Mouse (Mus musculus) cerebellum, adult 9-11 months (tissue): ENCODE measurements around the gene Chaf1a.
"Not testable (repeated sequence)": the region's sequence is repeated elsewhere in the genome, so short reads cannot be mapped to it uniquely, and the experiment has no call there.

ENCODE experiments used
- DNase-seq: peaks from one replicate; pipeline ENCODE4 v3.0.0; 2022

Chaf1a gene

GRCm38 (mm10) chr17:56038583-56039261 lies 1.5 kb upstream of the Chaf1a start:
- peak; percentile 66 for DNase-seq

DNA sequence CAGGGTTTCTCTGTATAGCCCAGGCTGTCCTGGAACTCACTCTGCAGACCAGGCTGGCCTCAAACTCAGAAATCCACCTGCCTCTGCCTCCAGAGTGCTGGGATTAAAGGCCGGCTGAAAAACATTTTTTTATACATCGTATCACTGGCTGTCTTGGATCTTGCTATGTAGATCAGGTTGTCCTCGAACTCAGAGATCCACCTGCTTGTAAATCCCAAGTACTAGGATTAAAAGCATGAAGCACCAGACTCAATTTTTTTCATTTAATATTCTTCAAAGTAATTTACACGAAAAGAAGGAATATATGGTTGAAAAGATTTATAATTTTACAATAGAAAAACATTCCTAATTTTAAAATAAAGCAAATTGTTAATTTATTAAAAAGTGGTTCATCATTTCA lies 894 bp upstream of the Chaf1a start:
- peak; percentile 20 for DNase-seq

DNA sequence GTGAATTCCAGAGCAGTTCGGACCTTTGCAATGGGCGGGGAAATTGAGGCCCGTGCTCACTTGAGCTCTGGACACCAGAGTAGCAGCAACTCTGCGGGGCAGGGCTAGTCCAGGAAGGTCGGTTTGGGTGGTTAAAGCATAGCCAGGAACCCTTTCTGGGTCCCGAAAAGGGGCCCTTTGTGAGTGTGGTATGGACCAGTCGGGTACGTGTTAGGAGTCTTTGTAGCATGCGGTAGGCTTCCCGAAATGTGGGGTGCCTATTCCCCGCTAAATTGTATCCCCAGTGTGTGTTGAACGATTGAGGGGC lies 571 bp downstream of the Chaf1a start:
- DNase-seq = no peak

DNA sequence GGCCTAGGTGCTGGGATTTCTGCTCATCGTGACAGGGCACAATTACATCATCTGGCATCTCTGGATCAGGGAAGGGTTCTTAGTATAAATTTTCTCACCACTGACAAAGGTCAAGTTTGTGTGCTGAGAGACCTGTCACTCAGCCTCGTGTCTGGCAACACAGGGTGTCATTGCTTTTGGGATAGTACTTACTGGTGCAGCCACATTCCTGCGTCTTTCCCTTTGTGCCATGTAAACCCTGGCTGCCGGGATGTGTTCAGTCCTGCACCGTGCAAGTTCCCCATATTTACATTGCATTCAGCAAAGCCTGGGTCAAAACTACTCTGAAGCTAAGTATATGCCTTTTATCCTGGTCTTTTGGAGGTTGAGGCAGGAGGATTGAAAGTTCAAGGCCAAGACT lies 11.1 kb downstream of the Chaf1a start:
- DNase-seq = no peak

DNA sequence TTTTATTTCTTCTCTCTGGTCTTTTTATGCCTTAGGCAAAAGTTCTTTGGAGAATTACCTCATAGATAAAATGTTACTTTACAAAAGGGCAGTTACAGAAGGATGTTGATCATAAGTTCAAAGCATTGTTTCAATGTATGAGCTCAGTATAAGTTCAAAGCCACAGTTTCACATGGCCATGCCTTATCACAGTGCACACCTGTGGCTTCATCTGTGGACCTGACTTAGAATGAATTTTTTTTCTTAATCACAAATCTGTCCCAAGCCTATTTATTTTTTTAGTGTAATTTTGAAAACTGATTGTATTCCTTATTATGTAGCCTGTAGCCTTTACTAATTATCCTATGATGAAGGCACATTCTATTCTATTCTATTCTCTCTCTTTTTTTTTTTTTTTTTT lies 14.7 kb downstream of the Chaf1a start:
- no peak for DNase-seq

DNA sequence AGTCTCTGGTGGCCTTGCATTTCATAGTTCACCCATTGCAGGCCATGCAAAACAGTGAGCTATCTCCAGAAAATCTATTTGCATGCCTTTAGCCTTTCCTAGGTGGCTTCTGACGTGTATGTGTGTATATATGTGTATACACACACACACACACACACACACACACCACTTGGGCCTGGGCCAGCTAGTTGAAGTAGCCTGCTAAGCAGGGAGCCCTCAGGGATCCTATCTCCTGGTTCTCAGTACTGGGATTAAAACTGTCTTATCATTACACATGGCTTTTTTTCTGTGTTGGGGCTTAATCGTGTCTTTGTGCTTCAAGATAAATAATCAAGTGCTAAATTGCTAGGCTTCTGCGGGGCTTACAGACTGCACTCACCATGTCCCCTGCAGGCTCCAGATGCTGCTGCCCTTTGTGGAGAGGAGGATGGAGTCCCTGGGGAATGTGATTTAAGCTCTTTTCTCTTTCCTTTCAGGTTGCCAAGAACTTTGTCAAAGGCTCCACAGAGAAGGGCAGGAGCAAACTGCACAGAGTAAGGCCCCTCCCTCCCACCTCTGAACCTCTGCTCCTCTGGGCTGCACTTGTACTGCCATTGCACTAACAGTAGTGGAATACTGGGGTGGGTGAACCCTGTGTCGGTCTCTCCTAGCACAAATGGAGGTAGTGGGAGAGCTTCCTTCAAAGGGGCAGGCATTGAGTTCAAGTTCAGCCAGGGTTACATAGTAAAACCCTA lies 15.9 kb downstream of the Chaf1a start:
- peak; percentile 13 for DNase-seq

DNA sequence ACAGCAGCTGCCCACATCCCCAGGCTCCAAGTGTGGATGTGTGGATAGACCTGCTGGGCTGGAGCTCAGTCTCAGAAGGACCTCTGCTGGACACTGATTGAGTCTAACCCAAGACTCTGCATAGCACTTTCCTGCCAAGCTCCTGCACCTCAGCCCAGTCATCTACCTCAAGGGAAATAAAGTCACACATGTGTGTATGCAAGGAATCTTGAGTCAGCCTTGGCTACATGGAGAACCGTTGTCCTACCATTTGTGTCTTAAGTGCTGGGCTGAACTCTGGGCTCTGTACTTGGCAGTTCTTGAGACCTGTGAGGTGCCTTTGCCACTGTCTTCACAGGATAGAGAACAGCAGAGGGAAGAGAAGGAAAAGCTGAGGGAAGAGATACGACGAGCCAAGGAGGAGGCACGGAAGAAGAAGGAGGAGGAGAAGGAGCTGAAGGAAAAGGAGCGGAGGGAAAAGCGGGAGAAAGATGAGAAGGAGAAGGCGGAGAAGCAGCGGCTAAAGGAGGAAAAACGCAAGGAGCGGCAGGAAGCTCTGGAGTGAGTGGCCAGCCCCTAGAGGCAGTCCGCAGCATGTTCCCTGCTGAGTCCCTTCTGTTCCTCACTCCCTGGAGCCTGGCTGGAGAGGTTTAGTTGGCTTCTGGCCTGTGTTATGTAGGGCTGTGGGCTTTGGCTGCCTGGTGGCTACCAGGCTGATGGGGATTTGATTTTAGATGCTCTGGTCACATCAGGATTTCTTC lies 17.3 kb downstream of the Chaf1a start:
- DNase-seq = peak; percentile 76

DNA sequence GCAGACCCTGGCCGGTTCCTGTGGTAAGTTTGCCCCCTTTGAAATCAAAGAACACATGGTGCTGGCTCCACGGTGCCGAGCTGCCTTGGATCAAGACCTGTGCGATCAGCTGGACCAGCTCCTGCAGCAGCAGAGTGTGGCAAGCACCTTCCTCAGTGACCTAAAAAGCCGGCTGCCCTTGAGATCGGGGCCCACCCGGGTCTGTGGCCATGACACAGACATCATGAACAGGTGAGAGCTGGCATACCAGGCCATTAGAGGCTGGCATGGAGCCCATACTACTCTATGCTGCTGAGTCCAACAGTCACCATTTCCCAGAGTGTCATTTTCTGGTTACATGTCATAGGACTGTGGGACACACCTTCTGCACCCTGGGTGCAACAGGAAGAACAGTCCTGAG lies 21.8 kb downstream of the Chaf1a start:
- DNase-seq = peak; percentile 23

- not testable (repeated sequence) for DNase-seq
Measured at GRCm38 (mm10) chr17:56065715-56066114, 25.5 kb downstream of the Chaf1a start.

- DNase-seq = no peak
Measured at GRCm38 (mm10) chr17:56066451-56066850, 26.2 kb downstream of the Chaf1a start.

DNA sequence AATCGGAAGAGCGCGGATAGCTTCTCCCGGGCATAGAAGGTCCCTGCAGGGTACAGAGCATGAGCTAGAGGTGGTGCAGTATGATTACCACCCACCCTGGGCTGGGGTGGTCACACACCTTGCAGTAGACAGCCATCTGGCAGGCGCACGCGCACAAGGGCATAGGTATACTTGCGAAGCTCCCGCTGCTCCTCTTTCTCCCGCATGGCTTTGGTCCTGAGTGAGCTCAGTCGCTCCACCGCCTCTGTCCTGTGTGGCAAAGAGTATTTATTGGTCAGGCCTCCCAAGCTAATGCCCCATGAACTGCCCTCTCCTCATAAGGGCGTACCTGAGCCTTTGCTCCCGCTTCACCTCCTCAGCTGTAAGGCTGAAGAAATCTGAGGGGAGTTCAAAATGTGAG lies 28.8 kb downstream of the Chaf1a start:
- DNase-seq = no peak

DNA sequence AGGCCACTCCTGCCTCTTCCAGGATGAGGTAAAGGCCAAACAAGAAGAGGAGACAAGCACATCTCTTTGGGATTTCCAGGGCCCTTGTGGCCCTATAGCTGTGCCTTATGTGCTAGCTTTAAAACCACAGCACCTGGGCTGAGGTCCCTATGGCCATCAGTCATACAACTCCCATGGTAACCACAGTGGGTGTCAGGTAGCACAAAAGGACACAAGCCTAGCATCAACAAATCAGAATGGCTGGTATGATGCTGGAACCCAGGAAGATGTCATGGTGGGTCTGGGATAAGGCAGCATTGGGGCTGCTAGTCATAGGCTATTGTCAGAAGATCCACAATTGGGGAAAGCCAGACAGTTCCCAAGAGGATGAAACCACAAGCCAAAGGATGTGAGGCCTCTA lies 30.9 kb downstream of the Chaf1a start:
- DNase-seq = no peak

GRCm38 (mm10) chr17:56072243-56072642 lies 32.0 kb downstream of the Chaf1a start:
- peak; percentile 40 for DNase-seq

GRCm38 (mm10) chr17:56074097-56074826 lies 34.0 kb downstream of the Chaf1a start:
- peak; percentile 83 for DNase-seq

DNA sequence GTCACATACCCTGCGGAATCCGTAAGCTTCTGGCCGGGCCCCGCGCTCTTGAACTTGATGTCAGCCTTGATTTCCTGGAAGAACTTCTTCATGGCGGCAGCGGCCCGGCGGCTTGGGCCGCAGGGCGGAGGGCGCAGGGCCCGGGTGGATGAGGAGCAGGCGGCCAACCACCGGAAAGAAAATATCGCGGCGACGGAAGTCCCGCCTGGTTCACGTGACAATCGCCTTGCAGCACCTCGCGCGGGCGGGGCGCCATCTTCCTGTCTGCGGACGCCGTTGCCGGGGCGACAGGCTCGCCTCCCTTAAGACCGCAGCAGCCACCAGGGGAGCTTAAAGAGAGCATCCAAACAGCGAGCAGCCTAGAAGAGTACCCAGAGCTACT lies 34.6 kb downstream of the Chaf1a start, which contains the start of gene Ubxn6:
Gene Ubxn6, minus strand, starts transcription at position 202 of the 382 bp plus-strand sequence.
- peak; percentile 96 for DNase-seq

GRCm38 (mm10) chr17:56077523-56077922 lies 37.3 kb downstream of the Chaf1a start:
- no peak for DNase-seq

GRCm38 (mm10) chr17:56078361-56078760 lies 38.1 kb downstream of the Chaf1a start:
- DNase-seq = peak; percentile 78

- DNase-seq = peak; percentile 100
Measured at GRCm38 (mm10) chr17:56078880-56079795, 38.9 kb downstream of the Chaf1a start, which contains the start of gene Hdgfl2. Hdgfl2 (plus strand) TSS chr17:56079634.

DNA sequence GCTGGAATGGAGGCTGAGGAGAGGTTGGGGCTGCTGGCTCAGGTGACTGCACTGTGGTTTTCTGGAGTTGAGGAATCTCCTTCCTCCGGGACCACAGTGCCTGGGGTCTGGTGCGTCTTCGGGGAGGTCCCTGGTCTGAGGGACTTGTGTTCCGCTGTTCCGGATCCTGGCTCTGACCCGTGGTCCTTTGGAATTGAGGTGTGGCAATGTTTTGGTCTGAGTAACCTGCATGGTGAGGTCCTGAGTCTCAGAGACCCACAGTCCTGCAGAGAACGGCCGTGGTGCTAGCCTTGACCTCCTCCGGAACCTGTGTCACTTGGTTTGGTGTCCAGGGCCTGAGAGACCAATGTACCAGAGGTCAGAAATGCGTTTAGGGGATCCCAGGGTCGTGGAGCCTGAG lies 39.7 kb downstream of the Chaf1a start:
- DNase-seq = peak; percentile 72

- DNase-seq = peak; percentile 62
Measured at GRCm38 (mm10) chr17:56080781-56081585, 40.7 kb downstream of the Chaf1a start.

DNA sequence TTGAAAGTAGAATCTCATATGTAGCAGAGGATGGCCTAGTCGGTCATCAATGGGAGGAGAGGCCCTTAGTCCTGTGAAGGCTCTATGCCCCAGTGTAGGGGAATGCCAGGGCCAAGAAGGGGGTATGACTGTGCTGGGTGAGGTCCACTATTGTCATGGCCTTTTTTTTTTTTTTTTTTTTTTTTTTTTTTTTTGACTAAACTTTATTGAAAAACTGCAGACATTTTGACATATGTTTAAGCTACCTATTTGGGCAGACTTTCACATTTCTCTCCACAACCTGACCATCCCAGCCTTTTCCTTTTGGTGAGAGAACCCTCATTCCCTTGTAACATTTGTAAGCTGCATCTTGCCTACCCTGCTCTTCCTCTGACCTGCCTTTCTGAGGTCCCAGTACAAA lies 52.1 kb downstream of the Chaf1a start:
- no peak for DNase-seq
